Mouse (Mus musculus) forebrain, embryonic 15.5 days (tissue): ENCODE data around the gene Them5. TPM values are rescaled to one million over a fixed set of nuclear protein-coding genes. Genes with fewer than 3 reads are reported as not detected.
A peak's percentile ranks its signal among the peaks of the same experiment; 100 is the strongest.

Experiments
- ATAC-seq: fragments of 200-750 bp; cut with Nextera tagmentation; replicated peaks from 2 replicates; pipeline ENCODE4 v1.8.0; 2017; ENCODE audit warnings: mild to moderate bottlenecking, moderate TSS enrichment, moderate library complexity
- H3K27ac ChIP-seq: fragments of 300-500 bp; sonication (generic); replicated peaks from 2 replicates; pipeline ENCODE4 v1.5.1; 2015; ENCODE audit warnings: mild to moderate bottlenecking, inconsistent platforms
- H3K27me3 ChIP-seq: fragments of 300-500 bp; sonication (generic); 2 replicates; pipeline ENCODE4 v1.6.1; 2015; ENCODE audit warnings: inconsistent platforms
- H3K36me3 ChIP-seq: fragments of 300-500 bp; sonication (generic); 2 replicates; pipeline ENCODE4 v1.6.1; 2015; ENCODE audit warnings: mild to moderate bottlenecking, inconsistent platforms
- H3K4me1 ChIP-seq: fragments of 300-500 bp; sonication (generic); 2 replicates; pipeline ENCODE4 v1.6.1; 2015; ENCODE audit warnings: inconsistent platforms
- H3K4me2 ChIP-seq: fragments of 300-500 bp; sonication (generic); replicated peaks from 2 replicates; pipeline ENCODE4 v1.6.1; 2015; ENCODE audit warnings: mild to moderate bottlenecking, inconsistent platforms
- H3K4me3 ChIP-seq: fragments of 300-500 bp; sonication (generic); 2 replicates; pipeline ENCODE4 v1.5.1; 2015; ENCODE audit warnings: mild to moderate bottlenecking, inconsistent platforms
- H3K9ac ChIP-seq: fragments of 300-500 bp; sonication (generic); replicated peaks from 2 replicates; pipeline ENCODE4 v1.6.1; 2015; ENCODE audit warnings: mild to moderate bottlenecking, inconsistent platforms
- H3K9me3 ChIP-seq: fragments of 300-500 bp; sonication (generic); 2 replicates; pipeline ENCODE4 v1.6.1; 2016; ENCODE audit warnings: inconsistent platforms
- WGBS: fragments of 180-500 bp; shearing (Covaris S2); methylation state at CpG from one replicate; pipeline ENCODE4 v1.1.7; 2015; ENCODE audit warnings: mixed read lengths; 5-methylcytosine and 5-hydroxymethylcytosine counted together
- polyA plus RNA-seq: library from polyadenylated mRNA; unstranded; fragments of >200 nt; fragmentation: Nextera tagmentation; extraction: Ambion mirVana; gene quantifications from 2 replicates; pipeline ENCODE4 v1.2.1, GENCODE M21; 2015

Them5 gene
- polyA plus RNA-seq, 1 experiment from 2014 or later, result 1.1 TPM

DNA sequence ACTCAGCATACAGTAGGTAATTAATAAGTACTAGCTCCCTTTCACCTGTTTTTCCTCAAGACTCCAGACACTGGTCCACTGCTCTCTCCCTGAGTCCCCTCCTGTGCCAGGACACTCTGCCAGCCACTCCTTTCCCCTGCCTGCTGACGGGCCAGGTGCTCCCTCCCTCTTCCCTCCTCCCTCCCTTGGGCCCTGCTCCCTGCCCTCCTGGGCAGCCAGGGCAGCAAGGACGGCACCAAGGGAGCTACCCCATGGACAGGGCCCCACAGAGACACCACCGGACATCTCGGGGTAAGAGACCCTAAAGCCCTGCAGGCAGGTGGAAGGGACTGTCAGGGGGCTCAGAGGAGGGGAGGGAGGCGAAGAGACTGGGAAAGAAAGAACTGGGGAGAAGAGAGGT, 30.7 kb downstream of the Them5 start, which contains the start of gene Rorc:
Gene Rorc, plus strand, starts transcription at position 154 of the 400 bp plus-strand sequence.
- Histone ChIP-seq H3K27ac (no peak within 1 kb of the TSS), H3K4me2 (peak within 1 kb of the TSS; percentile 37), H3K9ac (0 out of 2 replicates have a peak within 1 kb of the TSS, but pooled peaks have one; percentile 13), H3K4me3 (peak within 1 kb of the TSS; percentile 7; the same call in 1 of the 2 replicates), H3K9me3 (no peaks in the 10 kb centered on the region), H3K4me1 (peaks cover 29% of the 10 kb centered on the region), H3K27me3 (no peaks in the 10 kb centered on the region), H3K36me3 (no peaks in the 10 kb centered on the region)
- WGBS, result 12% methylated on average over 5 of the region's 5 CpGs
- 0 out of 2 replicates have a peak, but pooled peaks have one; percentile 14 for ATAC-seq

DNA sequence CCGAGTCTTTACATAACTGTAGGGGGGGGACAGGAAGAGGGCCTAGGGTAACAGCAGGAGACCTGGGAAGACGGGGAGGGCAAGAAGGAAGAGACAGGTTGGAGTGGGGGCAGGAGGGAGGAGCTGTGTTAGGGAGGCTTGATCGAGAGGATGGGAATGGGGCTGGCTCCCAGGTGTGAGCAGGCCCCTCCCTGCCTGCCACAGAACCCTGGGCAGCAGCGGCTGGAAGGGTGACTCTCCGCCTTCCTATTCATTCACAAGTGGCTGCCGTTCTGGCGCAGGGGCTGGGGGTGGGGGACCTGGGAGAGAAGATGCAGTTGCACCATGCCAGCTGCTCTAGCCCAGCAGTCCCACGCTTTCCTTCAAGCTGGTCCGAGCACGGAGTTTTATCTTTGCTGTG, 31.2 kb downstream of the Them5 start:
- under 1% methylated on average over 10 of the region's 10 CpGs for WGBS
- peak; percentile 27; the same call in 1 of the 2 replicates for ATAC-seq
- no peak overlapping the region for H3K9ac ChIP-seq
- H3K4me1 ChIP-seq, result peaks cover 29% of the 10 kb centered on the region
- no peaks in the 10 kb centered on the region for H3K9me3 ChIP-seq
- H3K36me3 ChIP-seq, result no peaks in the 10 kb centered on the region
- peak overlapping the region; percentile 27; the same call in 1 of the 2 replicates for H3K4me2 ChIP-seq
- H3K27ac ChIP-seq, result no peak overlapping the region
- H3K27me3 ChIP-seq, result no peaks in the 10 kb centered on the region
- H3K4me3 ChIP-seq, result no peak overlapping the region; the same call in 1 of the 2 replicates

DNA sequence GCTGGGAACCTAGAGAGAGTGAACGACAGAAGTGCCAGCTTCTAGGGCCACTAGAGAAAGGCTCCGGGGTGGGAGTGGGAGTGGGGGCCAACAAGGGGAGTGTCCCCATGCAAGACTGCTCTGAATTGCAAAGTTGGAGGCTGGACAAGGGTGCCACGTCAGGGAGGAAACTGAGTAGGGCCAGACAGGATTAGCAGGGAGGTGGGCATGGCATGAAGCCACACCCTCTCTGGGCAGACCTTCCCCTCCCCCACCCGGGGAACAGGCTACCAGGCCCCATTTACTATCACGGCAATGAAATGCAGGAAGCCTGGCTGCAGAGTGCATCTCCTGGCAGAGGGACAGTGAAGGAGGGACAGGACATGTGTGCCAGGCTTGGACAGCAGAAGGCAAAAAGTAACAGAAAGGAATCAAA, 31.7 kb downstream of the Them5 start:
- H3K27ac ChIP-seq, result no peak overlapping the region
- WGBS, result 0% methylated on average over 5 of the region's 5 CpGs
- H3K27me3 ChIP-seq, result no peaks in the 10 kb centered on the region
- no peaks in the 10 kb centered on the region for H3K9me3 ChIP-seq
- H3K4me1 ChIP-seq, result peaks cover 29% of the 10 kb centered on the region
- no peak overlapping the region for H3K9ac ChIP-seq
- H3K4me2 ChIP-seq, result peak overlapping the region; percentile 27; the same call in 1 of the 2 replicates
- H3K36me3 ChIP-seq, result no peaks in the 10 kb centered on the region
- no peak overlapping the region for H3K4me3 ChIP-seq
- peak; percentile 51; the same call in 1 of the 2 replicates for ATAC-seq

DNA sequence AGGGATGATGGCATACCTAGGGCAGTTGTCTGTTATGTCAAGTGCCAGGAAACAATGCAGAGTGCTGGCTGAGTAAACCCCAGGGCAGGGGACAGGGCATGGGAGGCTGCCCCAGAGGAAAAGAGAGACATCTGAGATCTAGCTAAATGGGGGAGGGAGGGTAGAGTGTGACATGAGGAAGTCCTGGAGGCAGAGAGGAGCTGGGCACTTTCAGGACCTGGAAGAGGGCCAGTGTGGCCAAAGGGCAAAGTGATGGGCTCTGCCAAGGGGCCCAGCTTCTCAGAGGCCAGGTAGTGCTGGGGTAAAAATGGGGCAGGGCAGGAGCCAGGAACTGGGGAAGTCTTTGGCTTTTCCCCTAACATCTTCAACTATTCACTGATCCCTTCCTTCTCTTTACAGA, 32.7 kb downstream of the Them5 start:
- H3K4me1 ChIP-seq, result peaks cover 29% of the 10 kb centered on the region

DNA sequence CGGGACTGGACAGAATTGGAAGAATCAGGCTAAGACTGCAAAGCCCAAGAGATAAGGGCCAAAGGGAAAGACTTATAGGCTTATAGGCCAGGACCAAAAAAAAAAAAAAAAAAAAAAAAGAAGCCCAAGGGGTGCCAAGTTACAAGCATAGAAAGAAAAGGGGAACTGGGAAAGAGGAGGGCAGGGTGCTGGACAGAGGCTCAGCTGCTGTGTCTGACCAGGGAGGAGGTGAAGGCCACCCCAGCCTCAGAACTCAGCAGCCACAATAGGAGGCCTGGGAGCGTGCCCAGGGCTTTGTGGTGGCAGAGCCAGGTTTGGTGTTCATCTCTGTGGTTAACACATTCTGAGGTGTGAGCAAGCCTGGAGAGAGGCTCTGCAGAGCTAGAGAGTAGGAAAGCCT, 33.2 kb downstream of the Them5 start:
- Histone ChIP-seq H3K4me1 (peaks cover 29% of the 10 kb centered on the region), H3K36me3 (no peaks in the 10 kb centered on the region), H3K27ac (no peak overlapping the region), H3K9ac (no peak overlapping the region), H3K4me2 (no peak overlapping the region), H3K4me3 (no peak overlapping the region), H3K27me3 (no peaks in the 10 kb centered on the region), H3K9me3 (no peaks in the 10 kb centered on the region)
- ATAC-seq, result no peak
- 80% methylated on average over 2 of the region's 2 CpGs for WGBS

More for the DNA sequence above, 32.7 kb downstream of the Them5 start:
- Histone ChIP-seq H3K9ac (no peak overlapping the region), H3K9me3 (no peaks in the 10 kb centered on the region), H3K36me3 (no peaks in the 10 kb centered on the region), H3K27me3 (no peaks in the 10 kb centered on the region), H3K27ac (no peak overlapping the region), H3K4me2 (no peak overlapping the region), H3K4me3 (no peak overlapping the region)
- ATAC-seq, result no peak

DNA sequence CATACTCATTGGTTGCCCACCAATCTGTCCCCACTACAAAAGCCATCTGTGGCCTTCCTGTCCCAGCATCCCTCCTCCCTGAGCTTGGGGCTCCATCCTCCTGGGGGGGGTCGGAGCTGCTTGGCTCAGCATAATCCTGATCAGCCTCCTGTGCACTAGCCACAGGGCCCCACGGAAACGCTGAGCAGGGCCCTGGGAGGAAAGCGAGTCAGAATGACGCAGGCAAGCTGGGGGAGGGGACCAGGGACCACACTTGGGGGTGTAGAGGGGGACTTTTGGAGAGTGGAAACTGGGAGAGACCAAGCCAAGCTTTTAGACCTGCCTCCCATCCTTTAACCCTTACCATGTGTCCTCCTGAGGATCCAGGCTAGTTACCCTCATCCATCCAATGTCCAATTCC, 34.0 kb downstream of the Them5 start:
- H3K4me3 ChIP-seq, result no peak overlapping the region
- H3K9me3 ChIP-seq, result no peaks in the 10 kb centered on the region
- H3K4me1 ChIP-seq, result peaks cover 29% of the 10 kb centered on the region
- 54% methylated on average over 5 of the region's 5 CpGs for WGBS
- no peaks in the 10 kb centered on the region for H3K36me3 ChIP-seq
- no peak overlapping the region for H3K9ac ChIP-seq
- H3K27me3 ChIP-seq, result no peaks in the 10 kb centered on the region
- no peak overlapping the region for H3K27ac ChIP-seq
- no peak for ATAC-seq
- H3K4me2 ChIP-seq, result no peak overlapping the region

DNA sequence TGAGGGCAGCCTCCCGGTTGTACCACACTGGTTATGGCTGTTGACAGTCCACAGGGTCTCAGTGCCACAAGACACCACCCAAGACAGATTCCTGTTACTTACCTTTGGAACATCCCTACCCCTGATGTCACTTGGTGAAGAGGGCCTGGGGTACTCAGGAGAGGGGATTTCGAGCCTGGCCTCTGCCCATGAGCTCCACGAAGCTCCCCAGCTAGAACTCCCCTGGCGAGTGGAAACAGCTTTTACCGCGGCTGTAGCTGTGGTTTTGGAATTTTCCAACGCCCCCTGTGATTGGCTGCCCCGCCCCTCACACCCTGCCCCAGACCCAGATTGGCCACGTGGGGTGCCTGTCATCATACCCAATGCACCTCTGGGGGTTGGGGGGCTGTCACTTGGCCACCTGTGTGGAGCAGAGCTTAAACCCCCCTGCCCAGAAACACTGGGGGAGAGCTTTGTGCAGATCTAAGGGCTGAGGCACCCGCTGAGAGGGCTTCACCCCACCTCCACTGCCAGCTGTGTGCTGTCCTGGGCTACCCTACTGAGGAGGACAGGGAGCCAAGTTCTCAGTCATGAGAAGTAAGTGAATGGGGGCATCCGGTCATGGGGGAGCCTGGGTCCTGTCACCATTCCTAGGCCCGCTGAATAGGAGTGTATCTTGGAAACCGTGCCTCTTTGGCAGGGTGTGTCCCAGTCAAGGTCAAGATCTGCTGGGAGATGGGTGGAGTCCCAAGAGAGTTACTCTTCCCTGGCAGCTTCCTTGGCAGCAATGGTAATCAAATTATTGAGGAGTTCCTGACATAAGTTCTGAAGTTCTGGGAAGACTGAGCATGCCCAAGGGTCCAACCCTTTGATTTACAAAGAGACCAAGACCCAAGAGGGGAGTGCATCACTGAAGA, 35.4 kb downstream of the Them5 start:
- Histone ChIP-seq H3K4me2 (no peak overlapping the region), H3K9me3 (no peaks in the 10 kb centered on the region), H3K9ac (no peak overlapping the region), H3K36me3 (no peaks in the 10 kb centered on the region), H3K4me3 (no peak overlapping the region), H3K27me3 (no peaks in the 10 kb centered on the region), H3K27ac (no peak overlapping the region), H3K4me1 (peaks cover 20% of the 10 kb centered on the region)
- no peak for ATAC-seq
- WGBS, result 26% methylated on average over 13 of the region's 13 CpGs

DNA sequence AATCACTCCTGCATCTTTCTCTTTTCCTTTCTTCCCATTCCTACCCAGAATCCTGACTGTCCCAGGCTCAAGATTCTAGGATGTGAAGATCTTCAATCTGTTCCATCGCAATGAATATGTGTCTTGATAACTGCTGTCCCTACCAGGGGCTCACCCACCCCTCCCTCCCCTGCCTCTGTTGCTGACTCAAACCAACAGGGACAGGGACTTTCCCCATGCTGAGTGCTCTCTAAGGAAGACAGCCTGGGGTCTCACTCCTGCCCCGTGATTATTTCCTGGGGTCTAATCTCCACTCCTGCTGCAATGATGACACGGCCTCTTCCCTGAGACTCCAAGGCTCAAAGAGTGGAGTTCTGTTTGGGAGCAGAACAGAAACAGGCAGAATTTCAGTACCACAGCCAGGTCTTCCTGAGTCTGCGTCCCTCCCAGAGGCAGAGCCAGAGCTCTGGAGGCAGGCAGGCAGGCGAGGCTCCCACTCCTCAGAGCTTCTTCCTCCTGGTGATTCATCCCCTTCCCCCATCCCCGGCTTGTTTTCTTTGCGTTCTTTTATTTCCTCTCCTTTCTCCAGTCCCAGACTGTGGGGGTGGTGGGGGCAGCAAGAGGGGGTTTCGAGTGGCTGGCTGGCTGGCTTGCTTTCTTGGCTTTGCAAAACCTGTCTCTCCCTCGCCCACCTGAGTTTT, 38.1 kb downstream of the Them5 start:
- WGBS, result 20% methylated on average over 9 of the region's 9 CpGs

DNA sequence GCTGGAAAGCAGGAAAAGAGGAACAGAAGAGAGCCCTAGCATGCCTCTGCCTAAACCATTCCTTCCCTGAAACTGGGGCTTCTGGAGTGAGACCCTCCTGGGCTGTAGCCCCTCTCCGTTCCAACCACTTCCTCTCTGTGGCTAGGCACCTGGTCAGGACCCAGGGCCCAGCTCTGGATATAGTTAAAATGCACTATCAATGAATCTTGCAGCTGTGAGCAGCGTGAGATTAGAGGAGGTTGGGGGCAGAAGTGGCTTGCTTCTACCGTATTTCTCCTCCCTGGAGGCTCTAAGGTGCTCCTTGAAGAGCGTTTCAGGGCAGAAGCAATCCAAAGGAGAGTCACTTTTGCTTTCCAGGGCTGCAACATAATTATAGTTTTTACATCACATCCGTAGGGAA, 40.4 kb downstream of the Them5 start:
- ATAC-seq, result no peak
- Histone ChIP-seq H3K27ac (no peak overlapping the region), H3K9ac (no peak overlapping the region), H3K36me3 (no peaks in the 10 kb centered on the region), H3K4me1 (no peaks in the 10 kb centered on the region), H3K4me3 (no peak overlapping the region), H3K4me2 (no peak overlapping the region), H3K27me3 (no peaks in the 10 kb centered on the region), H3K9me3 (no peaks in the 10 kb centered on the region)
- WGBS, result 85% methylated on average over 5 of the region's 5 CpGs

More for the DNA sequence above, 38.1 kb downstream of the Them5 start:
- Histone ChIP-seq H3K9me3 (no peaks in the 10 kb centered on the region), H3K4me3 (no peak overlapping the region), H3K27ac (no peak overlapping the region), H3K4me2 (no peak overlapping the region), H3K9ac (no peak overlapping the region), H3K36me3 (no peaks in the 10 kb centered on the region), H3K4me1 (no peaks in the 10 kb centered on the region), H3K27me3 (no peaks in the 10 kb centered on the region)
- no peak for ATAC-seq

DNA sequence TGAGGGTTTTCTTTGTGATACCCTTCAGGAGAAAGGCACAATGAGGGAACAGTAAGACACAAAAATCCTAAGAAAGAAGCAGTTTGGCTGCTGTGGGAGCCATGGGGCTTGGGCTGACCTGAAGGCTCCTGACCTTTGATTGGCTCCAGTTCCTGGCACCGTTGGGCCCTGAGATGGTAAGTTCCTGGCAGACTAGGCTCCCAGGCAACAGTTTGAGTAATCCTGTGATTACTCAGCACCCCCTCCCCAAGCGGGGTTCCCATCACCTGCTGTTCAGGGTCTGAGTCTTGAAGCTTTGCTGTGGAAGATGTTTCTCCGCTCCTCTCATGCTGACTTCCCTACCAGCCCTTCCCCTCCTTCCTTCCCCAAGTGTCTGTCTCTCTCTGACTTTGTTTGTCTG, 41.6 kb downstream of the Them5 start:
- no peak overlapping the region for H3K9ac ChIP-seq
- H3K9me3 ChIP-seq, result no peaks in the 10 kb centered on the region
- no peaks in the 10 kb centered on the region for H3K27me3 ChIP-seq
- ATAC-seq, result no peak
- 58% methylated on average over 3 of the region's 3 CpGs for WGBS
- H3K36me3 ChIP-seq, result no peaks in the 10 kb centered on the region
- no peak overlapping the region for H3K27ac ChIP-seq
- H3K4me2 ChIP-seq, result no peak overlapping the region
- H3K4me3 ChIP-seq, result no peak overlapping the region
- H3K4me1 ChIP-seq, result no peaks in the 10 kb centered on the region

DNA sequence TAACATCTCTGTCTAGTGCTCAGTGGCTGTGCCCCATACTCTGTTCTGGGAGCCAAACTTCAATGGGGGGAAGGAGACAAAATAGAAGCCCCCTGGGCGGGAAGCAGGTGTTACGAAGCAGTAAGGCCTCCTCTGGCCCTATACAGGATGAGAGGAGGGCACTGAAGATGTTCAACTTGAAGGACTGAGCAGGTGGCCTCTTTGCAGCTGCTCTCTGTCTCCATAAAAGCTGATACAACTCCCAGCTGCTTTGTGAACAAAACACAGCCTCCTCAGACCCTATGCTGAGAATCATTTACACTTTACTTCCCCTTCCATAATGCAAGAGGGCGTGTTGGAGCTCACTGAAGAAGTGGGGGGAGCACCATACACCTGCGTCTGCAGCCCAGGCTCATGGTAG, 44.8 kb downstream of the Them5 start:
- no peak for ATAC-seq
- Histone ChIP-seq H3K27ac (no peak overlapping the region), H3K4me1 (no peaks in the 10 kb centered on the region), H3K36me3 (no peaks in the 10 kb centered on the region), H3K4me2 (no peak overlapping the region), H3K4me3 (no peak overlapping the region), H3K9ac (no peak overlapping the region), H3K9me3 (no peaks in the 10 kb centered on the region), H3K27me3 (no peaks in the 10 kb centered on the region)
- WGBS, result 70% methylated on average over 4 of the region's 4 CpGs

DNA sequence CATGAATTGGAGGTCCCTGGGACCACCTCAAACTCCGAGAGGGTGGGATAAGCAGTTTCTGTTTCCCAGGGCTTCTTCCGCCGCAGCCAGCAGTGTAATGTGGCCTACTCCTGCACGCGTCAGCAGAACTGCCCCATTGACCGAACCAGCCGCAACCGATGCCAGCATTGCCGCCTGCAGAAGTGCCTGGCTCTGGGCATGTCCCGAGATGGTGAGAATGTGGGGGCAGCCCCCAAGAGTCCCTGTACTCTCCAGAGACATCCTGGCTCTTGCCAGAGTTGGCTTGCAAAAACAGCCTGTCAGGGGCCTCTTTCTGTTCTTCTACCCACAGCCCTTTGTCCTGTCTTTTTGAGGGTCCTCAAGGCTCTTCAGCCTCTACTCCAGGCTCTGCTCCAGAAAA, 45.5 kb downstream of the Them5 start:
- 90% methylated on average over 10 of the region's 10 CpGs for WGBS
- Histone ChIP-seq H3K27me3 (no peaks in the 10 kb centered on the region), H3K36me3 (no peaks in the 10 kb centered on the region), H3K4me2 (no peak overlapping the region), H3K9me3 (no peaks in the 10 kb centered on the region), H3K4me3 (no peak overlapping the region), H3K4me1 (no peaks in the 10 kb centered on the region), H3K9ac (no peak overlapping the region), H3K27ac (no peak overlapping the region)
- ATAC-seq, result no peak
